Mouse (Mus musculus) limb, embryonic 13.5 days (tissue): ENCODE measurements at regions not wholly inside any gene's neighbourhood (a gene's known extent, or its start where the extent isn't known, plus 50 kb on each side); places are given as distances from the start of the nearest gene placed in this dataset.

Experiments used
- ATAC-seq: fragments of 200-750 bp; cut with Nextera tagmentation; 2 replicates; pipeline ENCODE4 v1.8.0; 2017; ENCODE audit warnings: low read depth, moderate number of reproducible peaks, moderate TSS enrichment; ENCODE audit not compliant: low FRiP score
- H3K27ac ChIP-seq: fragments of 300-500 bp; sonication (generic); 2 replicates; pipeline ENCODE4 v1.5.1; 2015; ENCODE audit warnings: inconsistent platforms, mild to moderate bottlenecking, moderate library complexity
- H3K27me3 ChIP-seq: fragments of 300-500 bp; sonication (generic); 2 replicates; pipeline ENCODE4 v1.6.1; 2015; ENCODE audit warnings: mild to moderate bottlenecking, inconsistent platforms
- H3K36me3 ChIP-seq: fragments of 300-500 bp; sonication (generic); 2 replicates; pipeline ENCODE4 v1.6.1; 2015; ENCODE audit warnings: inconsistent platforms, mild to moderate bottlenecking, moderate library complexity
- H3K4me1 ChIP-seq: fragments of 300-500 bp; sonication (generic); 2 replicates; pipeline ENCODE4 v1.6.1; 2015; ENCODE audit warnings: inconsistent platforms
- H3K4me2 ChIP-seq: fragments of 300-500 bp; sonication (generic); replicated peaks from 2 replicates; pipeline ENCODE4 v1.6.1; 2015; ENCODE audit warnings: inconsistent platforms, mild to moderate bottlenecking, moderate library complexity
- H3K4me3 ChIP-seq: fragments of 300-500 bp; sonication (generic); 2 replicates; pipeline ENCODE4 v1.5.1; 2015; ENCODE audit warnings: moderate library complexity, mild to moderate bottlenecking, inconsistent platforms
- H3K9ac ChIP-seq: fragments of 300-500 bp; sonication (generic); 2 replicates; pipeline ENCODE4 v1.6.1; 2015; ENCODE audit warnings: mild to moderate bottlenecking, inconsistent platforms
- H3K9me3 ChIP-seq: fragments of 300-500 bp; sonication (generic); 2 replicates; pipeline ENCODE4 v1.6.1; 2016; ENCODE audit warnings: inconsistent platforms
- WGBS: fragments of 180-500 bp; shearing (Covaris S2); methylation state at CpG from one replicate; pipeline ENCODE4 v1.1.7; 2015; 5-methylcytosine and 5-hydroxymethylcytosine counted together

DNA sequence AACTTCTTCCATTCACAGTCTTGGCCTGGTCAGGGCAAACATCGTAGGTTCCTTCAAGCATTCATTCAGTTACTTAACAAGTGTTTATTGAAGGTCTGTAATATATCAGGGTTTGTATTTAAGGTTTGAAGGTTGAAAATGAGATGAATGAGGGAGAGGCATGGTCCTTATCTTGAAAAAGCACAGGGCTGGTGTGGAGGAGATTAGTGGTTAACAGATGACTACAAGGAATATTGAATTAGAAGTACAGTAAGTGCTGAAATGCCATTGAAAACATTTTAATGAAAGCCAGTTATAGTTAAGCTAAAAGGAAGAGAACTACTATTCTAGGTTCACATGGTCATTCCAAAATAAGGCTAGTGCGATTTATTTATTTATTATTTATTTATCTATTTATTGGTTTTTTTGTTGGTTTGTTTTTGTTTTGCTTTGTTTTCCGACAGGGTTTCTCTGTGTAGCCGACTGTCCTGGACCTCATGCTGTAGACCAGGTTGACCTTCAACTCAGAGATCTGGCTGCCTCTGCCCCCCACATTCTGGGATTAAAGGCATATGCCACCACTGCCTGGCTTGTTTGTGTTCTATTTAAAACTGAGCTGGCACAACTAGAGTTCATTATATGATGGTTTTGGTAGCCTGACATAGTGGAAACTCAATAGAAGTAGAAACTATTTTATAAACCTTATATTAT lies 718.1 kb downstream of the Adgrl2 start:
- no peaks in the 10 kb centered on the region for H3K4me1 ChIP-seq
- 78% methylated on average over 4 of the region's 4 CpGs for WGBS
- no peaks in the 10 kb centered on the region for H3K36me3 ChIP-seq
- no peak overlapping the region for H3K4me2 ChIP-seq
- no peaks in the 10 kb centered on the region for H3K9me3 ChIP-seq
- ATAC-seq = no peak
- H3K4me3 ChIP-seq = no peak overlapping the region
- no peak overlapping the region for H3K9ac ChIP-seq
- no peak overlapping the region for H3K27ac ChIP-seq
- no peaks in the 10 kb centered on the region for H3K27me3 ChIP-seq

- no peak overlapping the region for H3K9ac ChIP-seq
- H3K27me3 ChIP-seq = no peaks in the 10 kb centered on the region
- no peak overlapping the region for H3K27ac ChIP-seq
- 80% methylated on average over 4 of the region's 4 CpGs for WGBS
- no peak overlapping the region for H3K4me3 ChIP-seq
- no peaks in the 10 kb centered on the region for H3K4me1 ChIP-seq
- no peak for ATAC-seq
- H3K9me3 ChIP-seq = no peaks in the 10 kb centered on the region
- no peaks in the 10 kb centered on the region for H3K36me3 ChIP-seq
- no peak overlapping the region for H3K4me2 ChIP-seq
Observed at GRCm38 (mm10) chr3:148268812-148269211, 721.5 kb downstream of the Adgrl2 start.

DNA sequence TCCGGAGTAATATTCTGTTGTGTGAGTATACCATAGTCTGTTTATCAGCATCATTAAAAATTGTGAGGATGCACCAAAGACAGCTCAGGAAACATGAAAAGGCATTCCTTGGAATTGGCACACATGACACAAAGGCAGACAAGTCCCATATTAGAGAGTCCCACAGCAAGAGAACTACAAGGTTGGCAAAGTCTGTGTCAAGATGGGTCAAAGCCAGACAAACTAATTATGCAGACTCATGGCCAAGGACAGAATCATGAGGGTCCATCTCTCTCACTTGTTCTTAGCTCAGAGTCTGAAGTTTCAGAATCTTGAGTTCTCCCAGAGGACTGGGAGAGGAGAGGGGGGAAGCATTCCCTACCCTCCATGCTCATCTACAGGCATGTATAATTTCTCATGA lies 731.1 kb downstream of the Adgrl2 start:
- Histone ChIP-seq H3K4me1 (no peaks in the 10 kb centered on the region), H3K9me3 (no peaks in the 10 kb centered on the region), H3K27ac (no peak overlapping the region), H3K4me2 (no peak overlapping the region), H3K27me3 (no peaks in the 10 kb centered on the region), H3K36me3 (no peaks in the 10 kb centered on the region), H3K9ac (no peak overlapping the region), H3K4me3 (no peak overlapping the region)
- ATAC-seq = no peak
- 91% methylated on average over 1 of the region's 1 CpGs for WGBS

GRCm38 (mm10) chr3:148248617-148249016 lies 741.7 kb downstream of the Adgrl2 start:
- Histone ChIP-seq H3K27me3 (no peaks in the 10 kb centered on the region), H3K4me1 (no peaks in the 10 kb centered on the region), H3K4me3 (no peak overlapping the region), H3K27ac (no peak overlapping the region), H3K36me3 (no peaks in the 10 kb centered on the region), H3K4me2 (no peak overlapping the region), H3K9ac (no peak overlapping the region), H3K9me3 (no peaks in the 10 kb centered on the region)
- ATAC-seq = no peak
- WGBS = 48% methylated on average over 1 of the region's 1 CpGs

GRCm38 (mm10) chr3:148246786-148247185 lies 743.6 kb downstream of the Adgrl2 start:
- H3K27ac ChIP-seq = no peak overlapping the region
- H3K4me3 ChIP-seq = no peak overlapping the region
- H3K4me2 ChIP-seq = no peak overlapping the region
- no peaks in the 10 kb centered on the region for H3K4me1 ChIP-seq
- ATAC-seq = no peak
- no peaks in the 10 kb centered on the region for H3K9me3 ChIP-seq
- no peak overlapping the region for H3K9ac ChIP-seq
- no peaks in the 10 kb centered on the region for H3K27me3 ChIP-seq
- H3K36me3 ChIP-seq = no peaks in the 10 kb centered on the region

- no peak overlapping the region for H3K9ac ChIP-seq
- no peak overlapping the region for H3K27ac ChIP-seq
- no peak for ATAC-seq
- H3K27me3 ChIP-seq = no peaks in the 10 kb centered on the region
- no peaks in the 10 kb centered on the region for H3K4me1 ChIP-seq
- H3K9me3 ChIP-seq = no peaks in the 10 kb centered on the region
- H3K4me3 ChIP-seq = no peak overlapping the region
- no peaks in the 10 kb centered on the region for H3K36me3 ChIP-seq
- no peak overlapping the region for H3K4me2 ChIP-seq
Observed at GRCm38 (mm10) chr3:148238093-148238492, 752.3 kb downstream of the Adgrl2 start.

DNA sequence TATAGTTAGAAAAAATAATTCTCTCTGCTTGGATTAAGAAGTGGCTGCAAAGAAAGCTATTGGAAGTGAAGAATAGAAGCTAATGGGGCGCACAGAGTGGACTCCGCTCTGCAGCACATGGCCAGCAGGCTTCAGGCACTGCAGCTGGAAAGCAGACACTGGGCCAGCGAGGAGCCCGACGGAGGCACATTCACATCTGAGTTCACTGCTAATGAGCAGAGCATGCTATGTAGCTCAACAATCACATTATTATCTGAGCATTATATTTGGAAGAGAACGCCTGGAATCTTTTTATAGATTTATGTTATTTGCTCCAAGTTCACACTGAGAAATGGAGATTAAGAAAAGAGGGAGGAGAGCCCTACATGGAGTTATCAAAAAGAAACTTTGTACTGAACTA lies 752.8 kb downstream of the Adgrl2 start:
- Histone ChIP-seq H3K27me3 (no peaks in the 10 kb centered on the region), H3K4me2 (no peak overlapping the region), H3K9ac (no peak overlapping the region), H3K27ac (no peak overlapping the region), H3K4me3 (no peak overlapping the region), H3K36me3 (no peaks in the 10 kb centered on the region), H3K9me3 (no peaks in the 10 kb centered on the region), H3K4me1 (no peaks in the 10 kb centered on the region)
- WGBS = 63% methylated on average over 6 of the region's 6 CpGs
- ATAC-seq = no peak

DNA sequence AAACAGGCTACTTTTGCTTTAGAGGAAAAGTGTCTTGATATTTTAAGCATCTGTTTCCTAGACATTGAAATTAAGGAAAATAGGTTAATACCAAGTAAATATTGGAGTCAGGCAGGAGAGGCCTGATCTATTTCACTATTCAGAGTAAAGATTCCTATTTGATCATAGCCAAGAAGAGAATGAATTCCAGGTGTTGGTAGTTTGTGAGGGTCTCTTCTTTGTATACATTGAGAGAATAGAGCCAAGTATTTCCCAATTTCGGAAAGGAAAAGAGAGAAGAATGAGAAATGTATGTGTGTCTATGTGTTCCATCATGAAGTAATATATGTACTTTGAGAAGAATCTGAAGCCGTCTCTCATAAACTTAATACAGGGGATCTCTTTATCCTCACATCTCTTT lies 756.7 kb downstream of the Adgrl2 start:
- H3K9me3 ChIP-seq = no peaks in the 10 kb centered on the region
- no peak overlapping the region for H3K27ac ChIP-seq
- WGBS = 82% methylated on average over 2 of the region's 2 CpGs
- H3K36me3 ChIP-seq = no peaks in the 10 kb centered on the region
- no peak for ATAC-seq
- H3K9ac ChIP-seq = no peak overlapping the region
- H3K27me3 ChIP-seq = no peaks in the 10 kb centered on the region
- no peak overlapping the region for H3K4me3 ChIP-seq
- peaks cover 3% of the 10 kb centered on the region for H3K4me1 ChIP-seq
- no peak overlapping the region for H3K4me2 ChIP-seq

- ATAC-seq = no peak
- WGBS = 54% methylated on average over 3 of the region's 3 CpGs
- no peak overlapping the region for H3K27ac ChIP-seq
Observed at GRCm38 (mm10) chr3:148229192-148229591, 761.2 kb downstream of the Adgrl2 start.

GRCm38 (mm10) chr3:148228002-148228707 lies 762.2 kb downstream of the Adgrl2 start:
- 22% methylated on average over 9 of the region's 9 CpGs for WGBS
- H3K9ac ChIP-seq = no peak overlapping the region
- peak overlapping the region; percentile 40 for H3K4me2 ChIP-seq

More at GRCm38 (mm10) chr3:148229192-148229591, 761.2 kb downstream of the Adgrl2 start:
- H3K4me2 ChIP-seq = no peak overlapping the region
- no peak overlapping the region for H3K4me3 ChIP-seq
- H3K9me3 ChIP-seq = no peaks in the 10 kb centered on the region
- H3K27me3 ChIP-seq = 0 out of 2 replicates have a peak, but pooled peaks cover 2% of the 10 kb centered on the region
- peaks cover 12% of the 10 kb centered on the region for H3K4me1 ChIP-seq
- no peaks in the 10 kb centered on the region for H3K36me3 ChIP-seq
- H3K9ac ChIP-seq = no peak overlapping the region

DNA sequence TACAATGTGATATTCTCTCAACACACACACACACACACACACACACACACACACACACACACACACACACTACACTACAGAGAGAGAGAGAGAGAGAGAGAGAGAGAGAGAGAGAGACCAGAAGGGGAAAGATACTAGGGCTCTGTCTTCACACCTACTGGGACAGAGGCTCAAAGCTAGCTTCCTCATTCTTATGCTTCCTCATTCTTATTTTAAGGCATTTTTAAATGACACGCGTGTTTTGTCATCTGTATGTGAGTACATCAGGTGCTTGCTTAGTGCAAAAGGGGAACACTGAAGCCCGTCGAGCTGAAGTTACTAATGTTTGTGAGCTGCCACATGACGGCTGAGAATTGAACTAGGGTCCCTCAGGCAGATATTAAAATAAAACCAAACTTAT lies 769.5 kb downstream of the Adgrl2 start:
- Histone ChIP-seq H3K4me3 (no peak overlapping the region), H3K9ac (no peak overlapping the region), H3K4me1 (peaks cover 8% of the 10 kb centered on the region; the same call in 1 of the 2 replicates), H3K4me2 (no peak overlapping the region), H3K27me3 (peaks cover 9% of the 10 kb centered on the region; the same call in 1 of the 2 replicates), H3K9me3 (no peaks in the 10 kb centered on the region), H3K27ac (no peak overlapping the region), H3K36me3 (no peaks in the 10 kb centered on the region)
- 90% methylated on average over 5 of the region's 5 CpGs for WGBS
- ATAC-seq = no peak

More at GRCm38 (mm10) chr3:148228002-148228707, 762.2 kb downstream of the Adgrl2 start:
- no peaks in the 10 kb centered on the region for H3K9me3 ChIP-seq
- H3K27me3 ChIP-seq = 0 out of 2 replicates have a peak, but pooled peaks cover 4% of the 10 kb centered on the region
- no peaks in the 10 kb centered on the region for H3K36me3 ChIP-seq
- no peak for ATAC-seq
- peaks cover 12% of the 10 kb centered on the region for H3K4me1 ChIP-seq
- no peak overlapping the region for H3K27ac ChIP-seq
- no peak overlapping the region for H3K4me3 ChIP-seq

GRCm38 (mm10) chr3:148220024-148220590 lies 770.2 kb downstream of the Adgrl2 start:
- 58% methylated on average over 10 of the region's 10 CpGs for WGBS
- peaks cover 9% of the 10 kb centered on the region; the same call in 1 of the 2 replicates for H3K27me3 ChIP-seq
- H3K4me1 ChIP-seq = peaks cover 8% of the 10 kb centered on the region; the same call in 1 of the 2 replicates
- no peak overlapping the region for H3K4me3 ChIP-seq
- no peak overlapping the region for H3K27ac ChIP-seq
- H3K4me2 ChIP-seq = no peak overlapping the region
- ATAC-seq = no peak
- H3K36me3 ChIP-seq = no peaks in the 10 kb centered on the region
- H3K9ac ChIP-seq = no peak overlapping the region
- no peaks in the 10 kb centered on the region for H3K9me3 ChIP-seq
